Mouse (Mus musculus): ENCODE measurements around the gene Hist1h1a. TPM values are rescaled to one million over a fixed set of nuclear protein-coding genes. Genes with fewer than 3 reads are reported as not detected.
A peak's percentile ranks its signal among the peaks of the same experiment; 100 is the strongest.
"Not testable (repeated sequence)": the region's sequence is repeated elsewhere in the genome, so short reads cannot be mapped to it uniquely, and the experiment has no call there.

The Hist1h1a gene
- 1 to 10 TPM; 5.4 to 9.2 TPM for total RNA-seq (2021)

GRCm38 (mm10) chr13:23763586-23764323 lies at the start of gene Hist1h1a:
TSS of gene Hist1h1a (plus strand) at chr13:23763666.
- intact Hi-C loops (cut with DNase I), result loop anchor here (5.0 kb wide), 1 partner anchor 331 kb away; no protein-coding TSS in a partner anchor

GRCm38 (mm10) chr13:23716261-23717042 lies 47.0 kb upstream of the Hist1h1a start:
- DNase-seq (ENCODE audit: low spot score), result no peak
- intact Hi-C loops (cut with DNase I), result no loop called here

More at GRCm38 (mm10) chr13:23763586-23764323, at the start of gene Hist1h1a:
- peak; percentile 60 for DNase-seq (ENCODE audit: low spot score)

GRCm38 (mm10) chr13:23717176-23717575 lies 46.3 kb upstream of the Hist1h1a start:
- DNase-seq (ENCODE audit: low spot score), result no peak
- intact Hi-C loops (cut with DNase I), result no loop called here

GRCm38 (mm10) chr13:23717593-23718245 lies 45.7 kb upstream of the Hist1h1a start:
- DNase-seq (ENCODE audit: low spot score); intact Hi-C loops (cut with DNase I): not testable (repeated sequence)

- no peak for DNase-seq (ENCODE audit: low spot score)
- intact Hi-C loops (cut with DNase I), result no loop called here
These were observed 39.2 kb upstream of the Hist1h1a start for GRCm38 (mm10) chr13:23724239-23724638.

GRCm38 (mm10) chr13:23725213-23725612 lies 38.3 kb upstream of the Hist1h1a start:
- DNase-seq (ENCODE audit: low spot score), result no peak
- intact Hi-C loops (cut with DNase I), result no loop called here

GRCm38 (mm10) chr13:23728472-23729191 lies 34.8 kb upstream of the Hist1h1a start:
- intact Hi-C loops (cut with DNase I), result no loop called here
- no peak for DNase-seq (ENCODE audit: low spot score)

GRCm38 (mm10) chr13:23729192-23729525 lies 34.3 kb upstream of the Hist1h1a start:
- intact Hi-C loops (cut with DNase I), result no loop called here
- DNase-seq (ENCODE audit: low spot score), result no peak

GRCm38 (mm10) chr13:23729706-23730105 lies 33.8 kb upstream of the Hist1h1a start:
- intact Hi-C loops (cut with DNase I), result loop anchor here (10.0 kb wide), 1 partner anchor 45 kb away; the partner anchor contains the start of genes Hist1h2ac and Hist1h2bc
- no peak for DNase-seq (ENCODE audit: low spot score)

- no peak for DNase-seq (ENCODE audit: low spot score)
- intact Hi-C loops (cut with DNase I), result loop anchor here (10.0 kb wide), 1 partner anchor 46 kb away; the partner anchor contains the start of genes Hist1h2ac and Hist1h2bc
These were observed 33.0 kb upstream of the Hist1h1a start for GRCm38 (mm10) chr13:23730479-23730878.

- intact Hi-C loops (cut with DNase I), result loop anchor here (1.0 to 10.0 kb wide), 2 partner anchors 31 to 47 kb away; partner anchors contain the start of genes Hist1h2ac and Hist1h2bc
- no peak for DNase-seq (ENCODE audit: low spot score)
These were observed 31.2 kb upstream of the Hist1h1a start for GRCm38 (mm10) chr13:23732156-23732804.

- intact Hi-C loops (cut with DNase I), result loop anchor here (10.0 kb wide), 1 partner anchor 52 kb away; the partner anchor contains the start of genes Hist1h2ac and Hist1h2bc
- DNase-seq (ENCODE audit: low spot score), result no peak
These were observed 26.4 kb upstream of the Hist1h1a start for GRCm38 (mm10) chr13:23737091-23737490.

- no peak for DNase-seq (ENCODE audit: low spot score)
- intact Hi-C loops (cut with DNase I), result loop anchor here (10.0 kb wide), 1 partner anchor 53 kb away; the partner anchor contains the start of genes Hist1h2ac and Hist1h2bc
These were observed 25.4 kb upstream of the Hist1h1a start for GRCm38 (mm10) chr13:23738041-23738440.

- intact Hi-C loops (cut with DNase I), result loop anchor here (10.0 kb wide), 1 partner anchor 54 kb away; the partner anchor contains the start of genes Hist1h2ac and Hist1h2bc
- peak; percentile 88 for DNase-seq (ENCODE audit: low spot score)
These were observed 24.8 kb upstream of the Hist1h1a start, which contains the start of gene Hist1h1c for GRCm38 (mm10) chr13:23738677-23739068. TSS of gene Hist1h1c (plus strand) at chr13:23738808.

- intact Hi-C loops (cut with DNase I), result loop anchor here (10.0 kb wide), 1 partner anchor 54 kb away; the partner anchor contains the start of genes Hist1h2ac and Hist1h2bc
These were observed 24.2 kb upstream of the Hist1h1a start for GRCm38 (mm10) chr13:23739069-23739921.

GRCm38 (mm10) chr13:23739922-23740252 lies 23.6 kb upstream of the Hist1h1a start:
- DNase-seq (ENCODE audit: low spot score), result no peak
- intact Hi-C loops (cut with DNase I), result loop anchor here (5.0 to 10.0 kb wide), 3 partner anchors 55 to 208 kb away; partner anchors contain the start of genes Hist1h1e, Hist1h2ac, Hist1h2af and Hist1h2bc

More at GRCm38 (mm10) chr13:23739069-23739921, 24.2 kb upstream of the Hist1h1a start:
- DNase-seq (ENCODE audit: low spot score), result peak; percentile 93

GRCm38 (mm10) chr13:23740256-23740840 lies 23.1 kb upstream of the Hist1h1a start:
- intact Hi-C loops (cut with DNase I), result loop anchor here (5.0 kb wide), 2 partner anchors 118 to 208 kb away; partner anchors contain the start of genes Hist1h1e, Hist1h2af, Hist1h2be and Hist1h4h

More at GRCm38 (mm10) chr13:23740256-23740840, 23.1 kb upstream of the Hist1h1a start:
- no peak for DNase-seq (ENCODE audit: low spot score)
